Mouse (Mus musculus): ENCODE data around the gene Nf1. TPM values are rescaled to one million over a fixed set of nuclear protein-coding genes. Genes with fewer than 3 reads are reported as not detected.

Nf1 gene
- polyA plus RNA-seq, 1 experiment from 2014 or later = 6.6 TPM

DNA sequence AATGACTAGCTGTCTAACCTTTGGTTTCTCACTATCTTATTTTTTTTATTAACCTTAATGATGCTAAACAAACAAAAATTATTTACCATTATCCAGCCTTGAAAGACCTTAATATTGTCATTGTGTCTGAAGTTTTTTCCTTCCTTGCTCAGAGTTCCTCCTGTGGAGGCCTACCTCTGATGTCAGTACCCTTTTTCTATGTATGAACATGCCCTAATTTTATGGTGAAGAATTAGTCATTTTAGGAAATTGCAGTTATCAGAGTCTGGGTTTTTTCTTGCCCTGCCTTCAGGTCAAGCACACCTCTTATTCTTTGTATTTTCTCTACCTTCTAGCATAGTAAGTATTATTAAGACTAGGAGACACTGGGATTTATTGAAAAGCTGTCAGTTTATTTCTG is 145.2 kb downstream of the Nf1 start:
- Histone ChIP-seq H3K4me2 (replicated peaks; ENCODE audit: low read depth, low read length) (no peak overlapping the region), H3K9me3 (ENCODE audit: low read length) (no peaks in the 10 kb centered on the region), H3K36me3 (ENCODE audit: insufficient read depth, low read length) (peaks cover 7% of the 10 kb centered on the region), H3K4me1 (ENCODE audit: insufficient read depth, low read length) (no peaks in the 10 kb centered on the region), H3K27ac (ENCODE audit: low read length) (no peak overlapping the region), H3K9ac (replicated peaks; ENCODE audit: low read length) (no peak overlapping the region), H3K27me3 (ENCODE audit: insufficient read depth, low read length) (no peaks in the 10 kb centered on the region), H3K4me3 (ENCODE audit: low read length) (no peak overlapping the region)
- no peak for ATAC-seq (ENCODE audit: low FRiP score, low TSS enrichment)

DNA sequence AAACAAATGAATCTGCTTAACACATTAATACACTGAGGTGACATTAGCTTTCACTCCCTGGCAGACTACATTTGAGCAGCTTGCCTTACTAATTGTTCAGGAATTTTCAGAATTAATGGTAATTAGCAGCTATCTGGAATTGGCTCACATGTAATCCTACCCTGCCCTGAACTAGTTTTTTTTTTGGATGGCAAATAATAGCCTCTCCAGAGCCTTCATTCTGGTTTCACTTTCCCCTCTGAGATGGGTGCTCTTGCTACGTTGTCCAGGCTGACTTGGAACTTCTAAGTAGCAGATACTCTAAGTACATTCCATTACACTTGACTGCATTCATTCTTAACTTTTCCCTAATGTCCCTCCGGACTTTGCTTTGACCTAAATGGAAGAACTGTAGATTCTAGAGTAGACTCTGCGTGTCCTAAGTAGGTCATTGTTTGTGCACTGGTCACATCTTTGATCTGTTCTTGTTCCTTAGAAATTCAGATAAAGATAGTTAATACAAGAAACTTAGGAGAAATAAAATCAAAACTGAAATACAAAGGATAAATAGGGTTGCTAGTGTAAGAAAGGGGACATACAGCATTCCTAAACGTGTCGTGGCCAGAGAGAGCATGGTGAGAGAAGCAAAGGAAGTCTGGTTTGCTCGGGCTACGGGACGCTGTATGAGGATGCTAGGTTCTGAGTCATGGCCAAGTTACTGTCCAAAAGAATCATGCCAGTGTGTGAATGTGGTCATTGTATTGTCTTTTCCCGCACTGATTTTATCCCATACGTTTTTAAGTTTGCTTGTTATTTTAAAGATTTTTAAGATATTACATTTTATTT is 155.7 kb downstream of the Nf1 start:
- Histone ChIP-seq H3K36me3 (ENCODE audit: insufficient read depth, low read length) (0 out of 2 replicates have a peak, but pooled peaks cover 4% of the 10 kb centered on the region), H3K27me3 (ENCODE audit: insufficient read depth, low read length) (no peaks in the 10 kb centered on the region), H3K4me2 (replicated peaks; ENCODE audit: low read depth, low read length) (no peak overlapping the region), H3K27ac (ENCODE audit: low read length) (no peak overlapping the region), H3K9ac (replicated peaks; ENCODE audit: low read length) (no peak overlapping the region), H3K9me3 (ENCODE audit: low read length) (no peaks in the 10 kb centered on the region), H3K4me1 (ENCODE audit: insufficient read depth, low read length) (no peaks in the 10 kb centered on the region), H3K4me3 (ENCODE audit: low read length) (no peak overlapping the region)
- WGBS = 76% methylated on average over 10 of the region's 10 CpGs
- ATAC-seq (ENCODE audit: low FRiP score, low TSS enrichment) = no peak

DNA sequence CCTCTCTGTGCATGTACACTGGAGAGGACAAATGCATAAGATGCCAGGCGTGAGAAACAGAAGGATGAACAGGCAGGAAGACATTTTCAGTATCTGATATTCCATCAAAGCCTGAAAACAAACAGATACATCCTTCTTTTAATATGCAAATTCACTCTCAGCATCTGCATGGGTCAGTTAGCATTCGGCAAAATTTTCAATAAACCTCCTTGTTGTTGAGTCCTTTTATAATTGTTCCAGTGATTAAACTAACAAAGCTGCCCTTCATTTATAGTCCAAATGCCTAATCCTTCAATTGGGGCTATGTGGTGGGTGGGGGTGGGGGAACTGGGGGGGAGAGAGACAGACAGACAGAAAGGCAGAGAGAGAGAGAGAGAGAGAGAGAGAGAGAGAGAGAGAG is 163.4 kb downstream of the Nf1 start:
- Histone ChIP-seq H3K27me3 (ENCODE audit: insufficient read depth, low read length) (no peaks in the 10 kb centered on the region), H3K4me1 (ENCODE audit: insufficient read depth, low read length) (0 out of 2 replicates have a peak, but pooled peaks cover 3% of the 10 kb centered on the region), H3K9me3 (ENCODE audit: low read length) (no peaks in the 10 kb centered on the region), H3K36me3 (ENCODE audit: insufficient read depth, low read length) (0 out of 2 replicates have a peak, but pooled peaks cover 2% of the 10 kb centered on the region), H3K27ac (ENCODE audit: low read length) (no peak overlapping the region), H3K4me3 (ENCODE audit: low read length) (no peak overlapping the region), H3K4me2 (replicated peaks; ENCODE audit: low read depth, low read length) (no peak overlapping the region), H3K9ac (replicated peaks; ENCODE audit: low read length) (no peak overlapping the region)
- 80% methylated on average over 2 of the region's 2 CpGs for WGBS
- no peak for ATAC-seq (ENCODE audit: low FRiP score, low TSS enrichment)

DNA sequence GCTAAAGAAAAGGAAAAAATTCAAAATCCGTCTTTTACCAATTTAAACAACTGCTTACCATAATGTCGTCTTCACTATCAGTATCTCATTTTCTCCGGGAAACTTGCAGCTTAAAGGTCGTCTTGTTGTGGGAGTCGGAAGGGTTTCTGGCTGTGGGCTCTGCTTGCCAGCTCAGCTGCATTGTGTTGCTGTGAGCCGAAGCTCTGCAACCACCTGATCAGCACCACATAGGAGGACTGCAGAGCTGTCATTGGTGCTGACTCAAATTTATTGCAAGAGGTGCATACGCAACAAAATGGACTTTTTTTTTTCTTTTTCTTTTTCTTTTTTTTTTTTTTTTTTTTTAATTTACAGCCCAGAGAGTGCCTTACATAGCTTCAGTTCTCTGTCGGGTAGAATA is 164.4 kb downstream of the Nf1 start, which contains the start of gene Omg:
Gene Omg (minus strand): TSS at position 240 of the 400 bp plus-strand sequence.
- 42% methylated on average over 8 of the region's 8 CpGs for WGBS
- Histone ChIP-seq H3K9ac (replicated peaks; ENCODE audit: low read length) (no peak within 1 kb of the TSS), H3K4me3 (ENCODE audit: low read length) (no peak within 1 kb of the TSS), H3K36me3 (ENCODE audit: insufficient read depth, low read length) (0 out of 2 replicates have a peak, but pooled peaks cover 2% of the 10 kb centered on the region), H3K4me2 (replicated peaks; ENCODE audit: low read depth, low read length) (no peak within 1 kb of the TSS), H3K27ac (ENCODE audit: low read length) (no peak within 1 kb of the TSS), H3K9me3 (ENCODE audit: low read length) (no peaks in the 10 kb centered on the region), H3K27me3 (ENCODE audit: insufficient read depth, low read length) (no peaks in the 10 kb centered on the region), H3K4me1 (ENCODE audit: insufficient read depth, low read length) (0 out of 2 replicates have a peak, but pooled peaks cover 3% of the 10 kb centered on the region)
- ATAC-seq (ENCODE audit: low FRiP score, low TSS enrichment) = no peak

DNA sequence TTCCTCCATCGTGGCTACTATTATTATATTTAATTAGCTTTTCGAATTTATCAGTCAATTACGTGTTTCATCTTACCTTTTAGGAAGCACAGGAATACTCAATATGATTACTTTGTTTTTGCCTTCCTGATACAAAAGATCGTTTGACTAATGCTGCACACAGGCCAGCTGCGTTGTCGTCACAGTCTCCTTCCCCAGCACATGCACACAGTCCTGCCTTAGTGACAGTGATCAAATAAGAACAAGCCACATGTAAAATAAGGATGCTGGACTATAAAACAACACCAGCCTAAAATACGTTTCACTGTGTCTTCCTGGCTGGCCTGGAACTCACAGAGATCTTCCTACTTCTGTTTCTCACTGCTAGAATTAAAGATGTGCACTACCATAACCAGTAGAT is 165.0 kb downstream of the Nf1 start:
- WGBS = 88% methylated on average over 7 of the region's 7 CpGs
- no peak overlapping the region for H3K9ac ChIP-seq (replicated peaks; ENCODE audit: low read length)
- H3K4me1 ChIP-seq (ENCODE audit: insufficient read depth, low read length) = 0 out of 2 replicates have a peak, but pooled peaks cover 3% of the 10 kb centered on the region
- H3K9me3 ChIP-seq (ENCODE audit: low read length) = no peaks in the 10 kb centered on the region
- H3K4me3 ChIP-seq (ENCODE audit: low read length) = no peak overlapping the region
- no peaks in the 10 kb centered on the region for H3K27me3 ChIP-seq (ENCODE audit: insufficient read depth, low read length)
- 0 out of 2 replicates have a peak, but pooled peaks cover 2% of the 10 kb centered on the region for H3K36me3 ChIP-seq (ENCODE audit: insufficient read depth, low read length)
- no peak for ATAC-seq (ENCODE audit: low FRiP score, low TSS enrichment)
- H3K27ac ChIP-seq (ENCODE audit: low read length) = no peak overlapping the region
- no peak overlapping the region for H3K4me2 ChIP-seq (replicated peaks; ENCODE audit: low read depth, low read length)

DNA sequence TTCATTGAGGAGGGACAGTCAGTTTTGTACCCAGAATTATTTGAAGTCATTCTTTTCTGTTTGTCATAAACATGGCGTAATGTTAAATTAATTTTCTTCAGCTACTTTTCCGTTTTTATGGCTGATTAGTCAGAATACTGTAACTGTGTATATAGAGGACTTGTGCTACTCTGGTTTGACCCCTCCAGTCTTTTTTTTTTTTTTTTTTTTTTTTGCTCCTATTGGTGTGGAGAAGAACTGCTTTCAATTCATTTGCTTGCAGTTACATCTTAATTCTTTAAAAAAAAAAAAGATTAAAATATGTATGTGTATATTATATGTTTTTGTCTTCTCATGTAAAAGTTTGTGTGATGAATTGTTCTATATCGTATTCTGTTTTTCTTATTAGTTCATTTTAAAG is 172.5 kb downstream of the Nf1 start:
- H3K9me3 ChIP-seq (ENCODE audit: low read length) = no peaks in the 10 kb centered on the region
- 89% methylated on average over 3 of the region's 3 CpGs for WGBS
- no peak overlapping the region for H3K4me2 ChIP-seq (replicated peaks; ENCODE audit: low read depth, low read length)
- H3K4me3 ChIP-seq (ENCODE audit: low read length) = no peak overlapping the region
- no peak for ATAC-seq (ENCODE audit: low FRiP score, low TSS enrichment)
- H3K27me3 ChIP-seq (ENCODE audit: insufficient read depth, low read length) = no peaks in the 10 kb centered on the region
- no peak overlapping the region for H3K9ac ChIP-seq (replicated peaks; ENCODE audit: low read length)
- no peaks in the 10 kb centered on the region for H3K36me3 ChIP-seq (ENCODE audit: insufficient read depth, low read length)
- no peaks in the 10 kb centered on the region for H3K4me1 ChIP-seq (ENCODE audit: insufficient read depth, low read length)
- H3K27ac ChIP-seq (ENCODE audit: low read length) = no peak overlapping the region

DNA sequence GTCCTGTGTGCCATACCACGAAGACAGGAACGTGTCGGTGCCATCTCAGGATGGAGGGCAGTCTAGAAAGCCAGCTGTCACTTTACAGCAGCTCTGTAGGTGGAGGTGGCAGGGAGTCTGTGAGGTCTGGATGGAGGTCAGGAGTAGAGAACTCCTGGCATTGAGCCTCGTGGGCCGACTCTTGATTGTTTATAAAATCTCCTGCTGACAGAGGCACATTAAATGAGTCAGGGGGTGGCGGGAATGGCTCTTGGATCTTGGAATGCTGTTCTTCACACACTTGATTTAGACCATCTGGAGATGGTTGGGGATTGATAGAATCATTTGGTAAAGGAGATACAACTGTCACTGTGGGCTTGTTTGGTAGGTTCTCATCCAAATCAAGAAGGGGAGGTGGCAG is 175.8 kb downstream of the Nf1 start:
- no peak overlapping the region for H3K27ac ChIP-seq (ENCODE audit: low read length)
- H3K9ac ChIP-seq (replicated peaks; ENCODE audit: low read length) = no peak overlapping the region
- no peak overlapping the region for H3K4me2 ChIP-seq (replicated peaks; ENCODE audit: low read depth, low read length)
- no peaks in the 10 kb centered on the region for H3K36me3 ChIP-seq (ENCODE audit: insufficient read depth, low read length)
- H3K4me1 ChIP-seq (ENCODE audit: insufficient read depth, low read length) = no peaks in the 10 kb centered on the region
- H3K9me3 ChIP-seq (ENCODE audit: low read length) = no peaks in the 10 kb centered on the region
- WGBS = 61% methylated on average over 6 of the region's 6 CpGs
- H3K4me3 ChIP-seq (ENCODE audit: low read length) = no peak overlapping the region
- no peak for ATAC-seq (ENCODE audit: low FRiP score, low TSS enrichment)
- no peaks in the 10 kb centered on the region for H3K27me3 ChIP-seq (ENCODE audit: insufficient read depth, low read length)

DNA sequence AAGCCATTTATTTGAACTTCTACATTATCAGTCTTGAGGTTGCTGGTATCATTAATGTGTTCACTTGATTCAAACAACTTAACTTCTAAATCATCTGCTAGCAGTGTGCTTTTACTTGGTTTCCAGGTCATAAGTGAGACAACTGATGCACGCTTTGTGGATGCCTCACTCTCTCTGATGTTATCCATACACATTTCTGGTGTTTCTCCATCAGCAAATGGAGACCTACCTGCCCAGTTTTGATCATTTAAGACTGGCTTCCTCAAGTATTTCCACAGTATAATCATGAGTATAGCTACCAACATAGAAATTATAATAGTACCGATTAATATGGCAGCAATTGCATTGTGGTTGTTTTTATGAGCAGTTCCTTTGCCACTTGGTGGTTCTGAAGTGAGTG is 176.3 kb downstream of the Nf1 start:
- Histone ChIP-seq H3K4me2 (replicated peaks; ENCODE audit: low read depth, low read length) (no peak overlapping the region), H3K27ac (ENCODE audit: low read length) (no peak overlapping the region), H3K9me3 (ENCODE audit: low read length) (no peaks in the 10 kb centered on the region), H3K9ac (replicated peaks; ENCODE audit: low read length) (no peak overlapping the region), H3K4me3 (ENCODE audit: low read length) (no peak overlapping the region), H3K27me3 (ENCODE audit: insufficient read depth, low read length) (no peaks in the 10 kb centered on the region), H3K4me1 (ENCODE audit: insufficient read depth, low read length) (no peaks in the 10 kb centered on the region), H3K36me3 (ENCODE audit: insufficient read depth, low read length) (no peaks in the 10 kb centered on the region)
- 97% methylated on average over 2 of the region's 2 CpGs for WGBS
- ATAC-seq (ENCODE audit: low FRiP score, low TSS enrichment) = no peak

DNA sequence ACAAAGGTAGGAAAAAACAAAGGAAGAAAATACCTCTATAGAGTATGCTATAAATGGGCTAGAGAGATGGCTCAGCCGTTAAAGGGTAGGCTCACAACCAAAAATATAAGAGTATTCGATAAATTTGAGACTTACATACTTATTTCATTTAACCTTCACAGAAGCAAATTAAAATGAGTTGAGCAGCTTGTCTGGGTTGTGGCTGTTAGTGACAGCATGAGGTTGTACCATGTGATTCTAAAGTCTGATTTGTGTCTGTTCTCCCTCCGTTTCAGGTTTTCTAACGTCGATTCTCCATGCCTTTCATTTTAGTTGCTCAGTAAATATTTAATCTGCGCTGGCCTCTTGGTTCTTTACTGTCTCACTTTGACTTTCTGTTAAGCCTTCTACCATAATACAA is 179.8 kb downstream of the Nf1 start:
- ATAC-seq (ENCODE audit: low FRiP score, low TSS enrichment) = no peak
- H3K9me3 ChIP-seq (ENCODE audit: low read length) = no peaks in the 10 kb centered on the region
- 85% methylated on average over 6 of the region's 6 CpGs for WGBS
- H3K4me3 ChIP-seq (ENCODE audit: low read length) = no peak overlapping the region
- peaks cover 7% of the 10 kb centered on the region for H3K4me1 ChIP-seq (ENCODE audit: insufficient read depth, low read length)
- H3K27ac ChIP-seq (ENCODE audit: low read length) = no peak overlapping the region
- no peaks in the 10 kb centered on the region for H3K36me3 ChIP-seq (ENCODE audit: insufficient read depth, low read length)
- no peak overlapping the region for H3K9ac ChIP-seq (replicated peaks; ENCODE audit: low read length)
- H3K27me3 ChIP-seq (ENCODE audit: insufficient read depth, low read length) = no peaks in the 10 kb centered on the region
- no peak overlapping the region for H3K4me2 ChIP-seq (replicated peaks; ENCODE audit: low read depth, low read length)

DNA sequence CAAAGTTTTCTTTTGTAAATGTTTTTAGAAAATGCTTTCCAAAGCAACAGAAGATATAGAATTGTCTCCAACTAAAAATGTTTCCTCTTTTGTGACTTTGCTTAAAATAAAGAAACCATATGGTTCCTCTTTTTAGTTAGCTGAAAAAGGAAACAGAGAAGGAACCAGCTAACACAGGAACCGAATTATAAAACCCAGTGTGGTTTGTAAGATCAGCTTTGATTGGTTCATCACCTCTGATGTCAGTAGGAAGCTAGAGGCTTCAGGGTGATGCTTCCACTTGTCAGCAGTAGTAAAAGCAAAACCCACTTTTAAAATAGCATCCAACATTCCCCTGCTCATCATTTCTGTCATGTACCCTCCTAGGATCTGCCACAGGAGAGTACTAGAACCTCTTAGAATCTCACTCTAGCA is 180.4 kb downstream of the Nf1 start:
- no peaks in the 10 kb centered on the region for H3K36me3 ChIP-seq (ENCODE audit: insufficient read depth, low read length)
- no peak overlapping the region for H3K4me2 ChIP-seq (replicated peaks; ENCODE audit: low read depth, low read length)
- H3K9me3 ChIP-seq (ENCODE audit: low read length) = no peaks in the 10 kb centered on the region
- WGBS = 62% methylated on average over 1 of the region's 1 CpGs
- no peak overlapping the region for H3K27ac ChIP-seq (ENCODE audit: low read length)
- no peak overlapping the region for H3K4me3 ChIP-seq (ENCODE audit: low read length)
- ATAC-seq (ENCODE audit: low FRiP score, low TSS enrichment) = no peak
- no peak overlapping the region for H3K9ac ChIP-seq (replicated peaks; ENCODE audit: low read length)
- H3K27me3 ChIP-seq (ENCODE audit: insufficient read depth, low read length) = no peaks in the 10 kb centered on the region
- peaks cover 7% of the 10 kb centered on the region for H3K4me1 ChIP-seq (ENCODE audit: insufficient read depth, low read length)
